Mouse (Mus musculus): ENCODE results near the gene Gtf2h3.

DNA sequence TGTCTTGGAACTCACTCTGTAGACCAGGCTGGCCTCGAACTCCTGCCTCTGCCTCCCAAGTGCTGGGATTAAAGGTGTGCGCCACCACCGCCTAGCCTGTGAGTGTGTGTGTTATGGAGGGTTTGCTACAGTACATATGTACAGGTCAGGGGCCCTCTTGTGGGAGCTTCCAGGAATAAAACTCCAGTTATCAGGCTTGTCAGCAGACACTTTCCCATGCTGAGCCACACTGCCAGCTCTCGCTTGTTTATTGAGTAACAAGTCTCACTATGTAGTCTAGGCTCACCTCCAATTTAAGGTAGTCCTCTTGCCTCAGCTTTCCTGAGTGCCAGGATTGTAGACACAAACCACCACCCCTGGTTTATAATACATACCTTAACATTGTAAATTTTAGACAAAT is 25.4 kb downstream of the Gtf2h3 start:
- TF ChIP-seq POLR2A (IDR thresholded peaks at IDR 0.05; ENCODE audit: borderline replicate concordance, extremely low read depth, insufficient read depth, insufficient read length, poor library complexity, severe bottlenecking) (no peak), CTCF (IDR thresholded peaks at IDR 0.05; ENCODE audit: borderline replicate concordance, extremely low read depth, insufficient read depth, insufficient read length) (no peak)

Data from brain, embryonic 14.5 days (tissue).